Mouse (Mus musculus): ENCODE results near the gene Zfp719.

Gene Zfp719

DNA sequence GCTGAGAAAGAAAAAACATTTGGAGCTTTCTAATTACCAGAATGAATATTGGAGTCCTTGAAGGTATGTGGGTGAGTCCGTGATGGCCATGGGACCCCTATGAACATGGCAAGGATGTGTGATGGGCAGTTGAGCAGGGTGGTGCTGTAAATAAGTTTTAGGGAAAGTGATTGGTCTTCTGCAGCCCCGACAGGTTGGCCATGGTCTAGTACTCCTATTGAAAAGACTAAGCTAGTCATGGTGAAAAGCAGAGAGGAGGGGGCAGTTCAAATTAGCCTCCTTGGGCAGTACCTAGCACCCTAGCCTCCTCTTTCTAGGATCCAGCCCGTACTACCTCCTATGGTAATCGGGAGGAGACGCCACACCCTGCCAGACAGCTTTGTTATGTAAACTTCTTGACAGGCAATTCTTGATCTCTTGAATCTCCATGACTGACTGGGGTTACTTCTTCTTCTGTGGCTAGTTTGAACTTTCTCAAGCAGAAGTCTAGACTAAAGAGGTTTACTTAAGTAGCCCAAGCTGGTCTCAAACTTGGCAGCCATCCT is 28.4 kb downstream of the Zfp719 start:
- DNase-seq: no peak

DNA sequence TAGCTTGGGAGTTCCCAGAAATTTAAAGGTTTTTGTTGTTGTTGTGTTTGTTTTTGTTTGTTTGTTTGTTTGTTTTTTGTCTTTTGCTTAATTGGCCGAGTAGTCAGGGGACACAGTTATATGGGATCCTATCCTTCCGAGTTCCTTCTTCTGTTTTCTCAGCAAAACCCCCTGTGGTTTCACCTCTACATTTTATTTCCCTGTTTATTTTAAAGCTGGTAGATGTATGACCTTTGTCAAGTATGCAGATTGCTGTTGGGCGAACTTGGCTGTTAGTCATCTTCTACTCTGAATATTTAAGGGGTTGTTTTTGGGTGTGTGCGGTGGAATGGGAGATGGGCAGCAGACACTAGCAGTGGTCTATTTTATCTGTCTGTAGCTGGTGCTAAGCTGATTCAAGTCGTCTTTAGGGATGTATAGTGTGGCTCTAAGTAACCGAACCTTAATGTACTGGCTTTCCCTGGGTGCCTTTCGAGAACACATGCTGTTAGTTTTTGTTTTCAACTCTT is 29.0 kb downstream of the Zfp719 start:
- no peak for DNase-seq

DNA sequence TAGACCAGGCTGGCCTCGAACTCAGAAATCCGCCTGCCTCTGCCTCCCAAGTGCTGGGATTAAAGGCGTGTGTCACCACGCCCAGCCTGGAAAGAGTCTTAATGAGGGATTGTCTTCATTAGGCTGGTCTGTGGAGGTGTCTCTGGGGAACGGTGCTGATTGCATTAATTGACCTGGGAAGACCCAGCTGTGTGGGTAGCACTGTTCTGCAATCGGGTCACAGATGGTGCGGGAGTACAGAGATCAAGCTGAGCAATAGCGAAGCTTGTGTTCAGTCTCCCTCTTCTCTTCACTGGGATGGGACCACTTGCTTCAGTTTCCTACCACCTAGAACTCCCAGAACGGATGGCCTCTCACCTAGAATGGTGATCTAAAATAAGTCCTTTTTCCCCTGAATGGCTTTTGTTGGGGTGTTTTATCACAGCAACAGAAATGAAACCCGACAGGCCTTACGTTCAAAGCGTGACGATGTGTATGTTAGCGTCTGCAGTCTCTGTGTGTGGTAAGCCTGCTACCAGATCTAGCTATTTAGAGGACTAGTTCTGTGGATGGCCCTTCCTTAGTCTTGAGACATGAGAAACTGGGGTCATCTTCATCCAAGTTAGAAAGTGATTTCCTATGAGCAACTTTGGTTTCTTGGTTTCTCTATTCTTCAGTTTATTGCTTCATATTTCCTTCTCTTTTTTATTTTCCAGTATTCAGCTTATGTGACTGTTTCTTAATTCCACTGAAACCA is 34.6 kb downstream of the Zfp719 start:
- no peak for DNase-seq

DNA sequence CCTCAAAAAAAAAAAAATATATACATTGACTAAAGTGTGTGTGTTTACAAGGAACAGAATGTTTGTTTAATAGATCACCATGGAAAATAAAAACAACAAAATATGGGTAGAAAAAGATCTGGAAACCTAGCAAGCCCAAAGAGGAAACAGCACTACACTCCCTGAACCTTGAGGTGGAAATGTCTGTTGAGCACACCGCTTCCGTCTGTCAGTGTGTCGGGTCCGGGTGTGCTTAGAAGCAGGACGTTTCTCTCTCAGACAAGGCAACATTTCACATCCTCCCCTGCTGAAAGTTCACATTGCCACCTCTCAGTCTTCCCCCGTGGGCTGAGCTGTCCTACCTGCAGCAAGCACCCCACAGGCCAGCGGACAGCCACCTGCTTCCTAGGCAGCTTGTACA is 43.5 kb downstream of the Zfp719 start:
- DNase-seq: no peak

DNA sequence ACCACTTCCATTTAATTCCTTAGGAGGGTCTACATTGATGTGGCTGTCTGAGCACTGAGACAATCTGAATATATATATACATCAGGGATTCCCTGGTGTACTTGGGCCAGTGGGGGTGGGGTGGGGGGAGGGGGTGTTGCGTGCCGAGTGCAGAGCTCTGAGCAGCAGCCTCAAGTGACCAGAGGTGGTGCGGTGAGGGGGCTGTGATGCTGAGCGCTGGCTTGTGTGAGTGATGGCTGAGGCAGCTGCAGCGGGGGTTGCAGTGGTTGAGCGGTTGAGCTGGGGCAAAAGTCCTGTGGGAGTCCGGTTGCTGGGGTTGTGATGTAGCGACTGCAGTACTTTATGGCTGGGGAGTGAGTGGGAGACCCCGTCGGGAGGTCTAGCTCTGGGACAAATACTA is 44.4 kb downstream of the Zfp719 start:
- no peak for DNase-seq

DNA sequence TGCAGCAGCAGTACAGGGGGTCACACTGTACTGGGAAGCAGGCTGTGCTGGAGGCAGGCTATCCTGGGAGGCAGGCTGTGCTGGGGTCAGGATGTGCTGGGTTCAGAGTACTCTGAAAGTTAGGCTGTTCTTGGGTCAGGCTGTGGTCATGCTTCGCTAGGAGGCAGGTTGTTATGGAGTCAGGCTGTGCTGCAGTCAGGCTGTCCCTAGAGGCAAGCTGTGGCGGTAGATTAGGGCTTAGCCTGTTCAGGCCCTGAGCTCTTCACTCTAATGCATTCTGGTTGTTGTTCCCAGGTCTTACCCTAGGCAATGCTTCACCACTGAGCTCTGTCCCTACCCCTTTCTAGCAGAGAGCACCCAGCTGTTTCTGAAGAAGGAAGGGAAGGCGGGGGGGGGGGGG is 45.7 kb downstream of the Zfp719 start:
- no peak for DNase-seq

DNA sequence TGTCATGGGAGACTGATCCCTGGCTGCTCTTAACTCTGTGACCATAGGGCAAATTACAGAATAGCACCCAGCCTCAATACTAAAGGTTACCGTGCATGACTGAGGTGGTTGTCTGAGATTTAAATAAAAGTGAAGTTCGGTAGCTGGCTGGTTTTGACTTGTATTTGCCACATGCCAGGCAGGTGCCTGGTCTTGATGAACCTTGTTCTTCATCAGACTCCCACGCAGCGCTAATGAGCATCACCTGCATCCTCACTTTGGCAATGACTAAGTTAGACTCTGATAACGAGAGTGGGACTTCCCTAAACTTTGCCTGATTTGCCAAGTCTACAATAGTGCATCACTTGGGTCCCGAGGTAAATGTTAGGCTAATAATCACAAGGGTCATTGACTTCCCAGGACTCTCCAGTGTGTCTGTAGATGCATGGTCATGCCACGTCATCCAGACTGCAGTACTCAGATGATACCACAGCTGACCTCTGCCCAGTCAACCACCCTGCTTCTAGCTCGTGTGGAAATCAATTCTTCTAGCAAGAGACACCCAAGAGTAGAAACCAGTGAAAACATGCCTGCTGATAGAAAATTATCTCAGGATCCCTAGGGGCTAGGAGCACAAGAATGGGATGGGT is 46.5 kb downstream of the Zfp719 start:
- no peak for DNase-seq

DNA sequence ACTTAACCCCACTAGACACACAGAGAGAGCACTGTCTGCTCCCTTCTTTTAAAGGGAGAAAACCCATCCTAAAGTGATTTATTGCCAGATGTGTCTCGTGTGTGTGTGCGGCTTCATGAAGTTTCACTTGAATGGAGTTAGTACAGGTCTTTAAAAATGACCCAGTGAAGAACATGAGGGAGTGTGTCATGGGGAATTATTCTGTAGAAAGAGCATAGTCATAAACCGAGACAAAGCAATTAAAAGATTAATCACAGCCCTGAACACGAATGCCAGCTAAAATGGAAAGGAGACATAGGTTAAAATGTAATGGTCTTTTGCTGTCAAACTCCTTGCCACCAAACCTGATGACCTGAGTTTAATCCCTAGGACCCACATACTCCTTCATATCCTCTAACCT is 54.5 kb downstream of the Zfp719 start:
- no peak for DNase-seq

DNA sequence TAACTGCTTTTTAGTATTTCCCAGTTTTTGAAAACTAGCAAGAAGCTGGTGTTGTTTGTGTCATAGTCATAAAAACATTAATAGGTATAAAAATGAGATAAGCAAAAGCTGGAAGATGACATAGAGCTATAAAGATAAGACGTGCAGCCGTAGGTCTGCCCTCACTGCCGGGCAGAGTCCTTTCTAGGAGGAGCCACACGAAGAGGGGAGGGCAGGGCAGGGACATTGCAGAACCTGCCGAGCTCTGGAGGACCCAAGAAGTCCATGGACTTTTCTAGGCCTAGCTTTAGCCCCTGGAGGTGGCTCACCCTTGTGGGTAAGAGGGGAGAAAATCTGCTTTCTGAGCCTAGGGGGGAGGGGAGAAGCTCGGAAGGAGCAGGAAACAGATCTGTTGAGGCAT is 55.1 kb downstream of the Zfp719 start, which contains the start of gene Ceacam18:
Gene Ceacam18, plus strand, starts transcription at position 208 of the 400 bp plus-strand sequence.
- DNase-seq: no peak

DNA sequence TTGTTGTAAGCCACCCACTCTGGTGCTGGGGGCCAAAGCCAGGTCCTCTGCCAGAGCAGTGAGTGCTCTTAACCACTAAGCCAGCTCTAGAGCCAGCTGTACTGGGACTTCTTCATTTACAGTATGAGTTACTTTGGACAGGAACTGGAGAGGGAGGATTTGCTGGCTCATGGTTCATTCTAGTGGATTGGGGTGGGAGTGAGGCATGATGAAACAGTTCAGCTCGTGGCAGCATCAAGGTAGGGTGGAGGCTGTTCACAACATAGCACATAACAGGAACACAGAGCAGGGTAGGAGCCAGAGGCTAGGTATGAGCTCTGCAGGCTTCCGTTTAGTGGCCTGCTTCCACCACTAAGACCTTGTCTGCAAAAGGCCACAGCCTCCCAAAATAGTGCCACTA is 56.8 kb downstream of the Zfp719 start:
- DNase-seq: no peak

DNA sequence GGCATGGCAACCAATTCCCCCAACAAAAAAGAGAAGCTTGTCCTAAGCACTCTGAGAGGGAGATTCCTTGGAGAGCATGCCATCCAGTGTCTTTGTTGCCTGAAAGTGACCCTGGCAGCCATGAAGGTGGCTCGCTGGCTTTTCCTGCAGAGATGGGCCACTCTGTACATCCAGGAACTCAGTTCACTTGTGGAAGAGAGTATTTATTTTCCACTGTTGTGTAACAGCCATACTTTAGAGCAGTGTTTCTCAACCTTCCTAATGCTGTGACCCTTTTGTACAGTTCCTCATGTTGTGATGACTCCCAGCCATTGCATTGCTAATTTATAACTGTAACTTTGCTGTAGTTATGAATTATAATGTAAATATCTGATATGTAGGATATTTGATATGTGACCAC is 57.7 kb downstream of the Zfp719 start:
- no peak for DNase-seq

DNA sequence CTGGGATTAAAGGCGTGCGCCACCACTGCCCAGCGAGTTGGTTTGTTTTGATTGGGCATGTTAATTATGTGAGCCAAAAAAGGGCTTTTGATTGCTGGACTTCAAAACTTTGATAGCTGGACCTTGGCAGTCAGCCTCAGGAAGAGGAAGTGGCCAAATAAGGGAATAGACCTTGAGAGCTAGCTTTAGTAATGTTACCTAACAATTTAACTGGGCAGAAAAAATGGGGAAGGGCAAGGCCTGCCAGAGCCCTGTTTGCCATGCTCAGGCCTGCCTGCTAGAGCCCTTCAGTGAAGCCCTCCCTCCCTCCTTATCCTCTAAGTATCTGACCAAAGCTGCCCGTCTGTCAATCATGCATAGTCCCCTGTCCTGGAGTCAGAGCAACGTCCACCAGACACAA is 63.2 kb downstream of the Zfp719 start:
- DNase-seq: no peak

Measured in lung, postnatal 14 days (tissue).